ENCODE assay signal across 33 mouse cellular contexts in genomic region chr5:93103603-93104002, GRCm38 (mm10). TPM values are rescaled to one million over a fixed set of nuclear protein-coding genes. Genes with fewer than 3 reads are reported as not detected.
DNase-seq lines count a peak whose midpoint lies in the region; ATAC-seq and TF ChIP-seq lines count a peak whose summit lies in the region.
"Had no signal": no experiment of that assay in that cellular context is flagged by ENCODE, and none has a peak within 500 bp of the region (broad histone marks: within the 10 kb centered on the region; RNA-seq: fewer than 3 reads in every experiment).

No protein-coding gene starts in this region.

- peak overlapping the region; percentile 2; the same call in 1 of the 2 replicates for H3K27ac ChIP-seq in gastrocnemius, adult 2 months
- H3K27ac ChIP-seq in midbrain, embryonic 11.5 days (ENCODE audit: low read depth, low read length), result no peak overlapping the region
- H3K27ac ChIP-seq in midbrain, embryonic 13.5 days, result no peak overlapping the region
- H3K27ac ChIP-seq: forebrain, embryonic 10.5 days; forebrain, embryonic 15.5 days; hindbrain, embryonic 13.5 days; kidney, postnatal 0 days; liver, embryonic 13.5 days; neural tube, embryonic 15.5 days; stomach, embryonic 15.5 days had no signal

- 93% methylated on average over 8 of the region's 8 CpGs for WGBS in midbrain, embryonic 11.5 days
- WGBS in midbrain, embryonic 13.5 days, result 93% methylated on average over 8 of the region's 8 CpGs

- H3K4me3 ChIP-seq in gastrocnemius, adult 2 months, result no peak overlapping the region
- H3K4me3 ChIP-seq in midbrain, embryonic 11.5 days (ENCODE audit: low read depth, low read length), result no peak overlapping the region
- no peak overlapping the region for H3K4me3 ChIP-seq in midbrain, embryonic 13.5 days (replicated peaks)
- H3K4me3 ChIP-seq: forebrain, embryonic 10.5 days; forebrain, embryonic 15.5 days; hindbrain, embryonic 13.5 days; liver, embryonic 13.5 days; megakaryocyte, embryonic 14.5 days; neural tube, embryonic 15.5 days; stomach, embryonic 15.5 days had no signal

- H3K9ac ChIP-seq in midbrain, embryonic 11.5 days (ENCODE audit: low read length), result no peak overlapping the region
- no peak overlapping the region for H3K9ac ChIP-seq in midbrain, embryonic 13.5 days (replicated peaks)
- H3K9ac ChIP-seq: forebrain, embryonic 15.5 days; hindbrain, embryonic 13.5 days; liver, embryonic 13.5 days; neural tube, embryonic 15.5 days; stomach, embryonic 15.5 days had no signal

- no peak for TF ChIP-seq CTCF in gastrocnemius, adult 2 months (IDR thresholded peaks at IDR 0.05)

- H3K4me1 ChIP-seq in midbrain, embryonic 11.5 days (ENCODE audit: control insufficient read depth, insufficient read depth, low read length), result no peaks in the 10 kb centered on the region
- H3K4me1 ChIP-seq in midbrain, embryonic 13.5 days (replicated peaks), result peaks cover 20% of the 10 kb centered on the region
- H3K4me1 ChIP-seq: forebrain, embryonic 15.5 days had no signal

- H3K4me2 ChIP-seq in midbrain, embryonic 11.5 days, result no peak overlapping the region
- no peak overlapping the region for H3K4me2 ChIP-seq in midbrain, embryonic 13.5 days (replicated peaks)
- H3K4me2 ChIP-seq: forebrain, embryonic 15.5 days; heart, embryonic 11.5 days; hindbrain, embryonic 13.5 days; liver, embryonic 13.5 days; neural tube, embryonic 15.5 days; stomach, embryonic 15.5 days had no signal

- peaks cover 6% of the 10 kb centered on the region; the same call in 1 of the 2 replicates for H3K36me3 ChIP-seq in midbrain, embryonic 11.5 days (ENCODE audit: control insufficient read depth, insufficient read depth, low read length)
- peaks cover 17% of the 10 kb centered on the region; the same call in 1 of the 2 replicates for H3K36me3 ChIP-seq in midbrain, embryonic 13.5 days
- H3K36me3 ChIP-seq: hindbrain, embryonic 13.5 days; neural tube, embryonic 15.5 days; stomach, embryonic 15.5 days had no signal

- no peak for ATAC-seq in midbrain, embryonic 11.5 days (ENCODE audit: low FRiP score)
- no peak for ATAC-seq in midbrain, embryonic 13.5 days
- ATAC-seq: forebrain, embryonic 15.5 days; intestine, embryonic 16.5 days; lung, postnatal 0 days had no signal

- no peaks in the 10 kb centered on the region for H3K27me3 ChIP-seq in midbrain, embryonic 11.5 days (ENCODE audit: control insufficient read depth, insufficient read depth, low read length)
- H3K27me3 ChIP-seq in midbrain, embryonic 13.5 days, result no peaks in the 10 kb centered on the region
- H3K27me3 ChIP-seq: forebrain, embryonic 15.5 days; hindbrain, embryonic 13.5 days; liver, embryonic 13.5 days; megakaryocyte, embryonic 14.5 days; neural tube, embryonic 15.5 days; stomach, embryonic 15.5 days had no signal

- H3K9me3 ChIP-seq in midbrain, embryonic 11.5 days (ENCODE audit: control insufficient read depth, low read length), result no peaks in the 10 kb centered on the region
- peaks cover 2% of the 10 kb centered on the region; the same call in 1 of the 2 replicates for H3K9me3 ChIP-seq in midbrain, embryonic 13.5 days
- H3K9me3 ChIP-seq: forebrain, embryonic 15.5 days; hindbrain, embryonic 13.5 days; liver, embryonic 13.5 days; megakaryocyte, embryonic 14.5 days; neural tube, embryonic 15.5 days; stomach, embryonic 15.5 days had no signal

- no peak for DNase-seq in gastrocnemius, adult 2 months
- no peak for DNase-seq in gastrocnemius, postnatal 4 days (ENCODE audit: low spot score in 2 of 2)
- DNase-seq in midbrain, embryonic 11.5 days (ENCODE audit: low spot score, missing footprints), result peak; percentile 59
- peak; percentile 77 for DNase-seq in fat pad, adult 2 months (ENCODE audit: extremely low read depth, low read depth, low spot score)
- no peak for DNase-seq in frontal cortex, postnatal 14 days (ENCODE audit: low spot score in 2 of 2)
- DNase-seq in adrenal gland, postnatal 36 days, result no peak
- DNase-seq: adrenal gland, postnatal 10 days; cerebellum, adult 11-12 months; cerebellum, postnatal 10 days; gastrocnemius, postnatal 10 days; heart, adult 18-20 months; heart, postnatal 4 days; layer of hippocampus, postnatal 36 days; left cerebral cortex, postnatal 4 days; liver, embryonic 13.5 days; lung, adult 18-20 months; lung, postnatal 4 days; midbrain, embryonic 14.5 days; retina, postnatal 1 day; right cerebral cortex, postnatal 14 days; thymus, postnatal 14 days had no signal

- intact Hi-C loops in gastrocnemius, adult 2 months (cut with DNase I), result no loop called here

RNA-seq across cellular contexts. Expression of gene Sept11, which starts 10.4 kb away (rescaled TPM):
- total RNA-seq in gastrocnemius, adult 2 months (2021), result 10 to 100 TPM; 85.1 to 87.6 TPM
- total RNA-seq in gastrocnemius, postnatal 4 days (2021), result 100 to 1,000 TPM; 246 to 256 TPM
- polyA plus RNA-seq in midbrain, embryonic 11.5 days (2014; fragmentation: Nextera tagmentation; extraction: Ambion mirVana), result 251 and 269 TPM in 2 replicates
- polyA plus RNA-seq in midbrain, embryonic 13.5 days (2015; fragmentation: Nextera tagmentation; extraction: Ambion mirVana), result 172 and 173 TPM in 2 replicates
- total RNA-seq in adrenal gland, postnatal 36 days (2021), result 10 to 100 TPM; 37.0 to 46.9 TPM

RNA-seq across cellular contexts. Expression of gene Sowahb, which starts 58.8 kb away (rescaled TPM):
- not detected for total RNA-seq in gastrocnemius, adult 2 months (2021)
- total RNA-seq in gastrocnemius, postnatal 4 days (2021), result under 1 TPM in 1 of 2 experiments, not detected in 1; 0.07 TPM
- polyA plus RNA-seq in midbrain, embryonic 11.5 days (2014; fragmentation: Nextera tagmentation; extraction: Ambion mirVana), result 0.03 and 0.21 TPM in 2 replicates
- 0.06 TPM in 1 of 2 replicates, not detected in the other for polyA plus RNA-seq in midbrain, embryonic 13.5 days (2015; fragmentation: Nextera tagmentation; extraction: Ambion mirVana)
- total RNA-seq in adrenal gland, postnatal 36 days (2021), result not detected
- total RNA-seq: monocyte, adult 5-6 weeks had no signal
- polyA plus RNA-seq: hindbrain, embryonic 13.5 days; midbrain, embryonic 14.5 days; neural tube, embryonic 15.5 days had no signal

Comparison
In these comparisons a context has a peak if more than half of its experiments do, and no peak if none do; other contexts are left out.
1. DNase-seq: peak in midbrain, embryonic 11.5 days (single experiment) and fat pad, adult 2 months (single experiment); none in gastrocnemius, adult 2 months (single experiment), gastrocnemius, postnatal 4 days (0 of 2), frontal cortex, postnatal 14 days (0 of 2) and adrenal gland, postnatal 36 days (0 of 2).